Mouse (Mus musculus): ENCODE data around the gene Anxa7. TPM values are rescaled to one million over a fixed set of nuclear protein-coding genes. Genes with fewer than 3 reads are reported as not detected.

The Anxa7 gene
- total and polyA plus RNA-seq, 3 experiments, result 33.6 to 107 (median 84.4) TPM

GRCm38 (mm10) chr14:20429833-20430232 lies 50.1 kb downstream of the Anxa7 start:
- no peak for TF ChIP-seq POLR2AphosphoS5 (IDR thresholded peaks at IDR 0.05; ENCODE audit: insufficient replicate concordance, low read depth, low read length)
- TF ChIP-seq GATA1 (IDR thresholded peaks at IDR 0.05; ENCODE audit: borderline replicate concordance, low read length), result no peak
- ATAC-seq (ENCODE audit: extremely low read depth, insufficient number of reproducible peaks, low FRiP score, poor library complexity, severe bottlenecking), result no peak
- peaks cover 14% of the 10 kb centered on the region for H3K27me3 ChIP-seq (ENCODE audit: insufficient read depth, low read length)
- no peaks in the 10 kb centered on the region for H3K9me3 ChIP-seq (replicated peaks)
- no peaks in the 10 kb centered on the region for H3K36me3 ChIP-seq (replicated peaks)
- H3K4me1 ChIP-seq (ENCODE audit: insufficient read depth, low read depth, low read length), result no peaks in the 10 kb centered on the region
- DNase-seq (ENCODE audit: low spot score), result no peak
- no peak overlapping the region for H3K4me3 ChIP-seq (ENCODE audit: low read depth, low read length)

DNA sequence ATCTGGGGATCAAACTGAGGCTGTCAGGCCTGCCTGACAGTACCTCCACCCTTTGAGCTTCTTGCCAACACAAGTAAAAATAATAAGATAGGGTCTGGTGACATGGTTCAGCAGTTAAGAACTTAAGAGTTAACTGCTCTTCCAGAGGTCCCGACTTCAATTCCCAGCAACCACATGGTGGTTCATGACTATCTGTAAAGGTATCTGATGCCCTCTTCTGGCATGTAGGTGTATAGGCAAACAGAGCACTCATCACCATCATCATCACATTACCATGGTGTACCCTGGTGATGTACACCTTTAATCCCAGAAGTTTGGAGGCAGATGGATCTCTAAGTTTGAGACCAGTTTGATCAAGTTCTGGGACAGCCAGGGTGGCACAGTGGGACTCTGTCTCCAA lies 51.3 kb downstream of the Anxa7 start:
- TF ChIP-seq TAL1 (conservative IDR thresholded peaks at IDR 0.05; ENCODE audit: low read depth, low read length) (no peak), POLR2AphosphoS5 (IDR thresholded peaks at IDR 0.05; ENCODE audit: insufficient replicate concordance, low read depth, low read length) (no peak), GATA1 (IDR thresholded peaks at IDR 0.05; ENCODE audit: borderline replicate concordance, low read length) (no peak), GATA2 (IDR thresholded peaks at IDR 0.05; ENCODE audit: borderline replicate concordance, low read depth, low read length) (no peak), CTCF (IDR thresholded peaks at IDR 0.05; ENCODE audit: low read depth, low read length) (no peak)
- ATAC-seq (ENCODE audit: extremely low read depth, insufficient number of reproducible peaks, low FRiP score, poor library complexity, severe bottlenecking) (no peak), DNase-seq (ENCODE audit: low spot score) (no peak)
- Histone ChIP-seq H3K36me3 (replicated peaks) (no peaks in the 10 kb centered on the region), H3K4me3 (ENCODE audit: low read depth, low read length) (no peak overlapping the region), H3K27me3 (ENCODE audit: insufficient read depth, low read length) (peaks cover 8% of the 10 kb centered on the region), H3K4me1 (ENCODE audit: insufficient read depth, low read depth, low read length) (no peaks in the 10 kb centered on the region), H3K9me3 (replicated peaks) (no peaks in the 10 kb centered on the region)

- no peak overlapping the region for H3K4me3 ChIP-seq (ENCODE audit: low read depth, low read length)
- no peak for TF ChIP-seq POLR2AphosphoS5 (IDR thresholded peaks at IDR 0.05; ENCODE audit: insufficient replicate concordance, low read depth, low read length)
- TF ChIP-seq CTCF (IDR thresholded peaks at IDR 0.05; ENCODE audit: low read depth, low read length), result no peak
- no peak for TF ChIP-seq GATA2 (IDR thresholded peaks at IDR 0.05; ENCODE audit: borderline replicate concordance, low read depth, low read length)
- no peak for TF ChIP-seq GATA1 (IDR thresholded peaks at IDR 0.05; ENCODE audit: borderline replicate concordance, low read length)
- TF ChIP-seq TAL1 (conservative IDR thresholded peaks at IDR 0.05; ENCODE audit: low read depth, low read length), result no peak
- no peak for DNase-seq (ENCODE audit: low spot score)
Measured at GRCm38 (mm10) chr14:20423046-20423445, 56.9 kb downstream of the Anxa7 start.

DNA sequence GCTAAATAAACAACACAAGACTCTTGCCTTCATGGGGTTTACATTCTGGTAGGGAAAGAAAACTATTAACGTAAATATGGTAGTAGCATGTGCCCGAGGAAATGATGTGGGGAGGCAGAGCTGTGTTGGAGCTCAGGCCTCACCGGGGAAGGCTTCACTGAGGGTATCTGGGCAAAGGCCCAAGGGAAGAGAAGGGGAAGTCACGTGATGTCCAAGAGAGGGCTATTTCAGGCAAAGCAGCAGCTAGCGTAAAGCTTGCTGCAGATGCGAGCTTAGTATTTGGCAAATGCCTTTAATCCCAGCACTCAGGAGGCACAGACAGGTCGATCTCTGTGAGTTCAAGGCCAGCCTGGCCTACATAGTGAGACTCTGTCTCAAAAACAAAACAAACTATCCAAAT lies 57.7 kb downstream of the Anxa7 start:
- H3K4me3 ChIP-seq (ENCODE audit: low read depth, low read length), result no peak overlapping the region
- TF ChIP-seq TAL1 (conservative IDR thresholded peaks at IDR 0.05; ENCODE audit: low read depth, low read length) (no peak), POLR2AphosphoS5 (IDR thresholded peaks at IDR 0.05; ENCODE audit: insufficient replicate concordance, low read depth, low read length) (no peak), CTCF (IDR thresholded peaks at IDR 0.05; ENCODE audit: low read depth, low read length) (no peak), GATA2 (IDR thresholded peaks at IDR 0.05; ENCODE audit: borderline replicate concordance, low read depth, low read length) (no peak), GATA1 (IDR thresholded peaks at IDR 0.05; ENCODE audit: borderline replicate concordance, low read length) (no peak)
- H3K36me3 ChIP-seq (replicated peaks), result no peaks in the 10 kb centered on the region
- ATAC-seq (ENCODE audit: extremely low read depth, insufficient number of reproducible peaks, low FRiP score, poor library complexity, severe bottlenecking) (no peak), DNase-seq (ENCODE audit: low spot score) (no peak)
- H3K4me1 ChIP-seq (ENCODE audit: insufficient read depth, low read depth, low read length), result no peaks in the 10 kb centered on the region
- H3K27me3 ChIP-seq (ENCODE audit: insufficient read depth, low read length), result 0 out of 2 replicates have a peak, but pooled peaks cover 9% of the 10 kb centered on the region
- no peaks in the 10 kb centered on the region for H3K9me3 ChIP-seq (replicated peaks)

More at GRCm38 (mm10) chr14:20423046-20423445, 56.9 kb downstream of the Anxa7 start:
- Histone ChIP-seq H3K9me3 (replicated peaks) (no peaks in the 10 kb centered on the region), H3K36me3 (replicated peaks) (no peaks in the 10 kb centered on the region), H3K27me3 (ENCODE audit: insufficient read depth, low read length) (0 out of 2 replicates have a peak, but pooled peaks cover 9% of the 10 kb centered on the region), H3K4me1 (ENCODE audit: insufficient read depth, low read depth, low read length) (no peaks in the 10 kb centered on the region)
- ATAC-seq (ENCODE audit: extremely low read depth, insufficient number of reproducible peaks, low FRiP score, poor library complexity, severe bottlenecking), result no peak

Other genes starting within 250 kb of the Anxa7 start
- gene Kcnk16, start 210.9 kb downstream of the Anxa7 start, total RNA-seq (2014; fragmentation: Nextera tagmentation), result not detected in 2 replicates
- 0.12 and 0.16 TPM in 2 replicates for gene Kcnk16, start 210.9 kb downstream of the Anxa7 start, total RNA-seq (2017)
- gene Kcnk16, start 210.9 kb downstream of the Anxa7 start, polyA plus RNA-seq (2012), result not detected in 2 replicates
- 18.5 and 26.8 TPM in 2 replicates for gene Nudt13, start 185.4 kb downstream of the Anxa7 start, total RNA-seq (2014; fragmentation: Nextera tagmentation)
- 7.4 TPM in 2 replicates for gene Nudt13, start 185.4 kb downstream of the Anxa7 start, total RNA-seq (2017)
- gene Nudt13, start 185.4 kb downstream of the Anxa7 start, polyA plus RNA-seq (2012), result 1.4 and 1.6 TPM in 2 replicates
- gene Ecd, start 132.0 kb downstream of the Anxa7 start, total RNA-seq (2014; fragmentation: Nextera tagmentation), result 66.1 and 79.6 TPM in 2 replicates
- 62.5 and 63.9 TPM in 2 replicates for gene Ecd, start 132.0 kb downstream of the Anxa7 start, total RNA-seq (2017)
- gene Ecd, start 132.0 kb downstream of the Anxa7 start, polyA plus RNA-seq (2012), result 56.6 and 58.0 TPM in 2 replicates
- 38.5 and 42.3 TPM in 2 replicates for gene Fam149b, start 132.0 kb downstream of the Anxa7 start, total RNA-seq (2014; fragmentation: Nextera tagmentation)
- gene Fam149b, start 132.0 kb downstream of the Anxa7 start, total RNA-seq (2017), result 27.4 and 29.9 TPM in 2 replicates
- gene Fam149b, start 132.0 kb downstream of the Anxa7 start, polyA plus RNA-seq (2012), result 12.2 and 15.6 TPM in 2 replicates
- 83.3 and 105 TPM in 2 replicates for gene Dnajc9, start 91.2 kb downstream of the Anxa7 start, total RNA-seq (2014; fragmentation: Nextera tagmentation)
- gene Dnajc9, start 91.2 kb downstream of the Anxa7 start, total RNA-seq (2017), result 222 and 259 TPM in 2 replicates
- gene Dnajc9, start 91.2 kb downstream of the Anxa7 start, polyA plus RNA-seq (2012), result 129 and 178 TPM in 2 replicates
- gene Mrps16, start 86.5 kb downstream of the Anxa7 start, total RNA-seq (2014; fragmentation: Nextera tagmentation), result 23.9 and 25.8 TPM in 2 replicates
- gene Mrps16, start 86.5 kb downstream of the Anxa7 start, total RNA-seq (2017), result 73.6 and 106 TPM in 2 replicates
- 28.6 and 35.8 TPM in 2 replicates for gene Mrps16, start 86.5 kb downstream of the Anxa7 start, polyA plus RNA-seq (2012)
- gene Cfap70, start 27.9 kb downstream of the Anxa7 start, total RNA-seq (2014; fragmentation: Nextera tagmentation), result not detected in 2 replicates
- 0.23 TPM in 1 of 2 replicates, not detected in the other for gene Cfap70, start 27.9 kb downstream of the Anxa7 start, total RNA-seq (2017)
- not detected in 2 replicates for gene Cfap70, start 27.9 kb downstream of the Anxa7 start, polyA plus RNA-seq (2012)
- gene Mss51, start 16.8 kb upstream of the Anxa7 start, total RNA-seq (2014; fragmentation: Nextera tagmentation), result 2.5 and 3.0 TPM in 2 replicates
- 1.0 and 1.2 TPM in 2 replicates for gene Mss51, start 16.8 kb upstream of the Anxa7 start, total RNA-seq (2017)
- gene Mss51, start 16.8 kb upstream of the Anxa7 start, polyA plus RNA-seq (2012), result 0.12 TPM in 2 replicates
- gene Ppp3cb, start 66.4 kb upstream of the Anxa7 start, total RNA-seq (2014; fragmentation: Nextera tagmentation), result 245 and 249 TPM in 2 replicates
- 64.2 and 68.9 TPM in 2 replicates for gene Ppp3cb, start 66.4 kb upstream of the Anxa7 start, total RNA-seq (2017)
- gene Ppp3cb, start 66.4 kb upstream of the Anxa7 start, polyA plus RNA-seq (2012), result 4.0 and 4.4 TPM in 2 replicates
- 3.7 and 3.9 TPM in 2 replicates for gene Usp54, start 160.9 kb upstream of the Anxa7 start, total RNA-seq (2014; fragmentation: Nextera tagmentation)
- gene Usp54, start 160.9 kb upstream of the Anxa7 start, total RNA-seq (2017), result 2.7 and 3.3 TPM in 2 replicates
- gene Usp54, start 160.9 kb upstream of the Anxa7 start, polyA plus RNA-seq (2012), result 0.58 and 0.72 TPM in 2 replicates
- gene Myoz1, start 176.4 kb upstream of the Anxa7 start, total RNA-seq (2014; fragmentation: Nextera tagmentation), result not detected in 2 replicates
- 0.23 TPM in 1 of 2 replicates, not detected in the other for gene Myoz1, start 176.4 kb upstream of the Anxa7 start, total RNA-seq (2017)
- not detected in 2 replicates for gene Myoz1, start 176.4 kb upstream of the Anxa7 start, polyA plus RNA-seq (2012)
- 0.23 TPM in 1 of 2 replicates, not detected in the other for gene Synpo2l, start 188.2 kb upstream of the Anxa7 start, total RNA-seq (2014; fragmentation: Nextera tagmentation)
- 0.06 and 0.11 TPM in 2 replicates for gene Synpo2l, start 188.2 kb upstream of the Anxa7 start, total RNA-seq (2017)
- gene Synpo2l, start 188.2 kb upstream of the Anxa7 start, polyA plus RNA-seq (2012), result 0.04 and 0.07 TPM in 2 replicates
- 119 and 126 TPM in 2 replicates for gene Sec24c, start 194.2 kb upstream of the Anxa7 start, total RNA-seq (2014; fragmentation: Nextera tagmentation)
- 88.4 and 101 TPM in 2 replicates for gene Sec24c, start 194.2 kb upstream of the Anxa7 start, total RNA-seq (2017)
- 255 and 271 TPM in 2 replicates for gene Sec24c, start 194.2 kb upstream of the Anxa7 start, polyA plus RNA-seq (2012)
- 3.5 and 4.6 TPM in 2 replicates for gene Fut11, start 214.8 kb upstream of the Anxa7 start, total RNA-seq (2014; fragmentation: Nextera tagmentation)
- 7.8 and 8.3 TPM in 2 replicates for gene Fut11, start 214.8 kb upstream of the Anxa7 start, total RNA-seq (2017)
- 4.1 and 5.0 TPM in 2 replicates for gene Fut11, start 214.8 kb upstream of the Anxa7 start, polyA plus RNA-seq (2012)
- 43.0 and 53.6 TPM in 2 replicates for gene Chchd1, start 222.9 kb upstream of the Anxa7 start, total RNA-seq (2014; fragmentation: Nextera tagmentation)
- 135 and 152 TPM in 2 replicates for gene Chchd1, start 222.9 kb upstream of the Anxa7 start, total RNA-seq (2017)
- 8.4 and 8.7 TPM in 2 replicates for gene Chchd1, start 222.9 kb upstream of the Anxa7 start, polyA plus RNA-seq (2012)
- 41.1 and 41.2 TPM in 2 replicates for gene Zswim8, start 227.4 kb upstream of the Anxa7 start, total RNA-seq (2014; fragmentation: Nextera tagmentation)
- 16.7 and 19.1 TPM in 2 replicates for gene Zswim8, start 227.4 kb upstream of the Anxa7 start, total RNA-seq (2017)
- gene Zswim8, start 227.4 kb upstream of the Anxa7 start, polyA plus RNA-seq (2012), result 31.5 and 35.7 TPM in 2 replicates

Data from G1E (cell line).